Mouse (Mus musculus): ENCODE results near the gene Lama4.

Gene Lama4

GRCm38 (mm10) chr10:38965075-38965781, at the start of gene Lama4:
TSS of gene Lama4 (plus strand) at chr10:38965515.
- DNase-seq, result peak; percentile 76 to 83

- DNase-seq, result peak in 1 of 2 experiments; percentile 4
Measured at GRCm38 (mm10) chr10:38916027-38916617, 49.2 kb upstream of the Lama4 start.

DNA sequence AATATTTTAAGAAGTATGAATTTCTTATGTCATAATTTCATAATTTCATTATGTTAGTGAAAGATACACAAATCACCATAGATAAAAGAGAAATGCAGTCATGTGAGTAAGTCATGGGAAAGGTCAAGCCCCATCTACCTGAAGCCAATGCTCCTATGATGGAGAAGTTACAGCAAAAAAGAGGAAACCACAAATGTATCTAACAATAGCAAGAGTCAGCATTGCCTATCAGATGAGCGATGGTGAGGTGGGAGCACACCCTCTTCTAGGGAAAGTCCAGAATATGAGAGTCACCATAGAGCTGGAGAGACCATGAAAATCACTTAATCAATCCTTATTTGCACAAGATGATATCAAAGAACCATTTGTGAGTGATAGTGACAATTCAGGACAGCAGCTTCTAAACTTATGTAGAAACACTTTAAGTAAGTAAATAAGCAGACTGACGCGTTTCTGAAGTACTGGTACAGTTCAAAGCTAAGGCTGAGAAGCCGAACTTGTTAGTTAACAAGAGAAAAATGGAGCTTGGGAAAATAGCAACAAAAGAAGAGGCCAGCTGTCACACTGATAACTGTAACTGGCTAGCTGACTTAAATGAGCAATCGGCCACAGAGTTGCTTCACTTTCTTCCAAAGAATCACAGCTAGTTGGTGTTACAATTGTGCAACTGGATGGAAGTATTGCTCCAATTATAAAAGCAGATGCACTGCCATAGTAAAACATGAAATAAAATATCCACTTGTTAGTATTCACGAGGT, 36.2 kb upstream of the Lama4 start:
- no peak for DNase-seq

DNA sequence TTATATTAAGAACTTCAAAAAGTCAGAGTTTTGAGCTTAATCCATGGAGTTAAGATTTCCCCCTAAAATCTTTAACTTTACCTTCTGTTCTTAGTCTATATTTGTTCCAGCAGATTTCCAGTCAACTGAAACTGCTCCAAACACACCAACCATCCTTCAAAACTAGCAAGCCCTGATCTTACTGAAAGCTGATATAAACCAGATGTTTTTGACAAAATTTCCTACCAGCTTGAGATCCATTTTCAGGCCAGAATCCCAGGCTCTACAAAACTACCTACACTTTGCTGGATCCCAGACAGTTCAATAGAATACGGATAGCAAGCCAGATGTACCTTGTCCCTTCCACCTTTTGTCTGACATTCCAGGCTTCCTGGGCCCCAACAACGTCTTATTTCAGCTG, 20.6 kb upstream of the Lama4 start:
- no peak for DNase-seq

DNA sequence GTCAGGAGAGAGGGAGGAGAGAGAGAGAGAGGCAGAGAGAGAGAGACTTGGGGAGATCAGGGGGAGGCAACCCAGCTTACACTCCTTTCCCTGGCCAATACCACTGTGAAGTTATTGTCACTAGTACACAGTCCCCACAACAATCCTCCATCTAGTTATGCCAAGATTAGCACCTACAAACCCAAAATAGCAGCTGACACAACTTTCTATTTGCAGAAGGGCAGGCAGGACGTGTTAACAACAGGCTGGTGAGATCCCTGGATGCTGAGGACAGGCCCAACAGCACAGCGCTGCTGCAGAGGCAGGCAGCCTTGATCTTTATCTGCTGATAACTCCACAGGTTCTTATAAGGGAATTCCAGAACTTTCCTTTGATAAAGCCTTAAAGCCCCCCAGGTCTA, 3.4 kb upstream of the Lama4 start:
- no peak for DNase-seq

DNA sequence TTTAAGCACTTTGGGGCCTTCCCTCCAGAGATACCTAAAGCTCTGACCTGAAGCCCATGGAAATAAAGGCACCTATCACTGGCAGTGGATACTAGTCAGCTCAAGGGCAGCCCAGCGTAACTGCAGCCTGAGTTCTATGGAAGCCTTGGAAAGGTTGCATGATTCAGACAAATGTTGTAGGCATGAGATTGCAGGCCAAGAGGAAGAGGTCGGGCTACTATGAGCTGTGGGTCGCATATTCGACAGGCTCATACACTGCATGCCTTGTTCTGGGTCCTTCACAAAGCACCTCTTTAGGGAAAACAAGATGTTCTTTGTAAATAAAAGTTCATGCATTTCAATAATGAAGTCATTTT, 618 bp upstream of the Lama4 start:
- no peak for DNase-seq

GRCm38 (mm10) chr10:38965857-38966256, 542 bp downstream of the Lama4 start:
- peak; percentile 62 to 74 for DNase-seq

GRCm38 (mm10) chr10:38966646-38967045, 1.3 kb downstream of the Lama4 start:
- no peak for DNase-seq

DNA sequence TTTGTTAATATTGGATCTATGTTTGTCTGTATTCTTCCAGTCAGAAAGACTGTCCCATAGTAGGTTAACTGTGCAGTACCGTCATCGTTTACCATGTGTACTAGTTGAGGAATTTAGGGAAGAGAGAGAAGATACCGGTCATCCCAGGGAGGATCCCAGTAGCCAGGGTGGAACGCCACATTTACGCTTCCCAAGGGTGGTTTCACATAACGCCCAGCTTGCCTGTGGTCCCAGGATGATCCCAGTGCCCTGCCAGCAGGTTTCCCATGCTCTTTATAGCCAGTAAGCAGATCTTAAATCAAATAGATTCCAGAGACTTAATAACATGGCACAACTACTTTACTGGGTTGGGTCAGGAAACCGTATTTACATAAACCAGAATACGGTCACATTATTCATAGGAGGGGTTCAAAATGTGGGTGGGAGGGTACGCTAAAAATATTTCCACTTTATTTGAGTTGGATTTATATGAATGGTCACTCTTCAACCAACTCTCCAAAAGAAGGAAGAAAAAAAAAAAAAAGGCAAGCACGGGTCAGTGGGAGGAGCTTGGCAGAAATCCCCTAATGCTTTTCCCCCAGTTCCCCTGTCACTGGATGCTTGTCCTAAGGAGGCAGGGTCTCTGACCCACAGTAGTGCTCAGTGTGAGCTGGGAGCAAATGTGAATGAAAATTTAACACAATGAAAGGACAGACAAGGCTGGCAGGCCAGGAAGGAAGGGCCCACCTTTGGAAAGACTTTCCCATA, 3.2 kb downstream of the Lama4 start:
- peak; percentile 41 to 44 for DNase-seq

GRCm38 (mm10) chr10:38969543-38969942, 4.2 kb downstream of the Lama4 start:
- DNase-seq, result no peak

DNA sequence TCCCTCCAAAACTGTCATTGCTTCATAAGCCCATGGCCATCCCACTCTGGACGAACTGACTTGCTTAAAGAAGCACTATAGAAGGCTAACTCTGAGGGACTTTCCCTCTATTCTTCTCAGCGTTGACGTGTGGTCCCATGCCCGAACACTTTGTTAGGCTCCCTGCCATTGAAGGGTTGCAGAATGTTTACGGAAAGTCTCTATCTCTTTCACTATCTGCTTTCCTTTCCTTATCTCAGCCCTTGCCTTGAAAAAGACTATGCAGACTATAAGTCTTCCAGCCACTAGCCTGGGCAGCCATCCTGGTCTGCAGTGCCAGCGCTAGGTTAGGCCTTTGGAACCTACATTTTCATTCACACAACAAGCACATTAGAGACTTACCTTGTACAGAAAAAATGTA, 4.7 kb downstream of the Lama4 start:
- no peak for DNase-seq

GRCm38 (mm10) chr10:38972221-38972946, 7.1 kb downstream of the Lama4 start:
- DNase-seq, result no peak

DNA sequence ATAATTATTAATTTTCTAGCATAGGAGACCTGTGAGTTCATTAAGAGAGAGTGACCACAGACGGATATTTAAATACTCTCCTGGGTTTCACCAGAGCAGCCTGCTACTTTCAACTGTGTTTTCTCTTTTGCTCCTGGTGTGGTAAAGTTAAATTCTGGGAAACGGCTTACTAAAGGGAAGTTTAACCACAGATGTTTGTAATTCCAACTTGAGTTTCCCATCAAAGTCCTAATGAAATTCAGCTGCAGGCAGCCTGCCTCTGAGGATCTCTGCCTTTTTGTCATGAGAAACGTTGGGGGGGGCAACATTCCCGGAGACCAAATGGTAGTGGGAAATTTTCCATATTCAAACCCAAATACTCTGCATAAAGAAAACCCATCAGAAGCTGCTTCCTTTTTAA, 7.7 kb downstream of the Lama4 start:
- DNase-seq, result peak in 1 of 2 experiments; percentile 49

DNA sequence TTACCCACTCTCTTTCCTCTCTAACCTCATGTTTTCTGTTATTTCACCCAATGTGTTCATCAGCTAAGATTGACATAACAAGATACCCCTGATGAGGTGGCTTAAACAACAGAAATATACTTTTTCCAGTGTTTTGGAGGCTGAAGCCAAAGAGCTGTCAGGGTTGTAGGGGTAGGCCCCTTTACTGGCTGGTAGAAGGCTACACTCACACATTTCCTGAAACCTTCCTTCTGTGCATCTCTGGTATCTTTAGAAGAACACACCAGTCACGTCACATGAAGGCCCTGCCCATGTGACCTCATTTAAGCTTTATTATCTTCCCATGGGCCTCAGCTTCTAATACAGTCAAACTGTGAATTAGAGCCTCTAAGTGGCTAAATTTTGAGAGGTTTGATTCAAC, 12.9 kb downstream of the Lama4 start:
- DNase-seq, result no peak

- no peak for DNase-seq
Measured at GRCm38 (mm10) chr10:38979699-38980098, 14.4 kb downstream of the Lama4 start.

- DNase-seq, result no peak
Measured at GRCm38 (mm10) chr10:38980980-38981379, 15.7 kb downstream of the Lama4 start.

GRCm38 (mm10) chr10:38984358-38985075, 19.2 kb downstream of the Lama4 start:
- no peak for DNase-seq

DNA sequence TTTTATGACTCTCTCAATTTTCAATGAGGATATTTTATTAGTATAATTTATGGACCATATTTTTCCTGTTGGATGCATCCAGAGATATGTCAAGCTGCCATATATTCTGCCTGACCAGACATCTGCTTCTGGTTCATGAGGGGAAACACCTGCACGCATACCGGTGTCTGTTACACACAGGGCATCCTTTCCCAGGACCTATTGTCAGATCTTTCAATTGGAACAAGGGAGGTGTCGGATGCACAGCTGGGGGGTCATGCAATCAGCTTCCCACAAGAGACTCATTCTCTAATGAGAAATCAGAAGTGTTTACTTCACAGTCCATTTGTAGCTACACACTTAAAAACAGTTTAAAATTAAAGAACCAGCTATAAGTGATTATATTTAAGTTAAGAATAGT, 20.7 kb downstream of the Lama4 start:
- DNase-seq, result peak; percentile 63 to 70

DNA sequence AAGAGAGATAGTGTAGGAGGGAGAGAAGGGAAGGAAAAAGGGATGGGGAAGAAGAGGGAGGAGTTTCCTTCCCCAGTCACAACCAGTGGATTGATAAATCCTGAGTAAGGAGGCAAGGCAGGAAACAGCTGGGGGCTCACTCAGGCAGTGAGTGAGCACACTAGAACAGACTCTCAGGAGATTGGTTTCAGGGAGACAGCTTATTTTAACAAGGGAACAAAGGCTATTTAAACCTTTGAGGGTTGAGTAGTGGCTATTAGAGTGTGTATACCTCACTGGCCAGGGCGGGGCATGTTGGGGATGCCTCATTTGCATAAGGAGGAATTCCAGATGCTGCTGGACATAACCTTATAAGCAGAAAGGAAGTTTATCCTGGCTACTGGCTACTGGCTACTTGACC, 27.5 kb downstream of the Lama4 start:
- peak; percentile 11 to 17 for DNase-seq

GRCm38 (mm10) chr10:38993632-38994424, 28.5 kb downstream of the Lama4 start:
- DNase-seq, result no peak
